In genomic region chr1:156241035-156241434, GRCm38 (mm10) we compare ENCODE assay signal across 8 mouse cellular contexts. TPM values are rescaled to one million over a fixed set of nuclear protein-coding genes. Genes with fewer than 3 reads are reported as not detected.
DNase-seq lines count a peak whose midpoint lies in the region; ATAC-seq lines count a peak whose summit lies in the region.

No protein-coding gene starts in this region.

- H3K4me3 ChIP-seq in midbrain, embryonic 15.5 days: no peak overlapping the region
- H3K4me3 ChIP-seq in midbrain, embryonic 13.5 days (replicated peaks): no peak overlapping the region

- no peaks in the 10 kb centered on the region for H3K36me3 ChIP-seq in midbrain, embryonic 15.5 days (replicated peaks)
- H3K36me3 ChIP-seq in midbrain, embryonic 13.5 days: no peaks in the 10 kb centered on the region
- H3K36me3 ChIP-seq in splenic B cell, adult 2 months (ENCODE audit: control insufficient read depth, insufficient read depth, low read length, poor library complexity, severe bottlenecking): no peaks in the 10 kb centered on the region

- peak; percentile 74 for DNase-seq in embryo, embryonic 10 days (ENCODE audit: low spot score)
- DNase-seq in embryo, embryonic 9.5 days (ENCODE audit: extremely low spot score): no peak
- peak; percentile 69 for DNase-seq in c-Kit-positive CD71-positive TER-119-positive erythroid progenitor cells, embryonic 14.5 days (ENCODE audit: low spot score)
- DNase-seq in layer of hippocampus, postnatal 10 days (ENCODE audit: low spot score in 2 of 2): peak; percentile 41 to 57
- peak; percentile 53 for DNase-seq in splenic B cell, adult 2 months (ENCODE audit: low read depth, low spot score)
- DNase-seq in gastrocnemius, adult 8-10 months (ENCODE audit: low spot score in 2 of 2): no peak

- no peaks in the 10 kb centered on the region for H3K9me3 ChIP-seq in midbrain, embryonic 15.5 days
- no peaks in the 10 kb centered on the region for H3K9me3 ChIP-seq in midbrain, embryonic 13.5 days

- H3K27me3 ChIP-seq in midbrain, embryonic 15.5 days (replicated peaks): no peaks in the 10 kb centered on the region
- no peaks in the 10 kb centered on the region for H3K27me3 ChIP-seq in midbrain, embryonic 13.5 days
- H3K27me3 ChIP-seq in splenic B cell, adult 2 months (ENCODE audit: control insufficient read depth, insufficient read depth, low read length, poor library complexity, severe bottlenecking): no peaks in the 10 kb centered on the region

- 40% methylated on average over 2 of the region's 2 CpGs for WGBS in midbrain, embryonic 15.5 days
- WGBS in midbrain, embryonic 13.5 days: 43% methylated on average over 2 of the region's 2 CpGs

- no peak overlapping the region for H3K4me2 ChIP-seq in midbrain, embryonic 15.5 days
- no peak overlapping the region for H3K4me2 ChIP-seq in midbrain, embryonic 13.5 days (replicated peaks)

- H3K9ac ChIP-seq in midbrain, embryonic 15.5 days: no peak overlapping the region
- no peak overlapping the region for H3K9ac ChIP-seq in midbrain, embryonic 13.5 days (replicated peaks)

- ATAC-seq in midbrain, embryonic 15.5 days (replicated peaks): 0 out of 2 replicates have a peak, but pooled peaks have one; percentile 54
- ATAC-seq in midbrain, embryonic 13.5 days: no peak

- no peaks in the 10 kb centered on the region for H3K4me1 ChIP-seq in midbrain, embryonic 15.5 days
- H3K4me1 ChIP-seq in midbrain, embryonic 13.5 days (replicated peaks): no peaks in the 10 kb centered on the region

- no peak overlapping the region for H3K27ac ChIP-seq in midbrain, embryonic 15.5 days
- no peak overlapping the region for H3K27ac ChIP-seq in midbrain, embryonic 13.5 days

RNA-seq across cellular contexts. Expression of gene Fam163a, which starts 36.2 kb away (rescaled TPM):
- polyA plus RNA-seq in midbrain, embryonic 15.5 days (2015; fragmentation: Nextera tagmentation; extraction: Ambion mirVana): 6.5 and 7.5 TPM in 2 replicates
- polyA plus RNA-seq in midbrain, embryonic 13.5 days (2015; fragmentation: Nextera tagmentation; extraction: Ambion mirVana): 8.4 and 12.4 TPM in 2 replicates
- total RNA-seq in layer of hippocampus, postnatal 10 days (2021): 10 to 100 TPM; 29.0 to 35.8 TPM
- not detected for total RNA-seq in gastrocnemius, adult 8-10 months (2022)

Comparison
In these comparisons a context has a peak if more than half of its experiments do, and no peak if none do; other contexts are left out.
1. DNase-seq: peak in embryo, embryonic 10 days (single experiment), c-Kit-positive CD71-positive TER-119-positive erythroid progenitor cells, embryonic 14.5 days (single experiment), layer of hippocampus, postnatal 10 days (2 of 2) and splenic B cell, adult 2 months (single experiment); none in embryo, embryonic 9.5 days (single experiment) and gastrocnemius, adult 8-10 months (0 of 2).
2. RNA of gene Fam163a, which starts 36.2 kb away (total RNA-seq): 29.0 to 35.8 TPM in layer of hippocampus, postnatal 10 days; not detected in gastrocnemius, adult 8-10 months; every median in the first group is over 10 times any median in the second.